Mouse (Mus musculus): ENCODE measurements around the gene Srp14.

- TF ChIP-seq POLR2A (IDR thresholded peaks at IDR 0.05; ENCODE audit: borderline replicate concordance, control insufficient read depth, low read depth, low read length) (no peak), CTCF (IDR thresholded peaks at IDR 0.05; ENCODE audit: control insufficient read depth, insufficient read depth, low read length) (no peak)
Measured at GRCm38 (mm10) chr2:118512418-118513377, 33.2 kb upstream of the Srp14 start.
